Mouse (Mus musculus) thymus, postnatal 0 days (tissue): ENCODE results near the gene Gcgr. TPM values are rescaled to one million over a fixed set of nuclear protein-coding genes. Genes with fewer than 3 reads are reported as not detected.
"Not testable (repeated sequence)": the region's sequence is repeated elsewhere in the genome, so short reads cannot be mapped to it uniquely, and the experiment has no call there.

Experiments used
- DNase-seq: peaks from one replicate; pipeline ENCODE4 v3.0.0-alpha.2; 2015; ENCODE audit warnings: low spot score
- polyA plus RNA-seq: library from polyadenylated mRNA; unstranded; fragments of >200 nt; fragmentation: Nextera tagmentation; extraction: Ambion mirVana; gene quantifications from 2 replicates; pipeline ENCODE4 v1.2.1, GENCODE M21; 2015

The Gcgr gene
- polyA plus RNA-seq, 1 experiment from 2014 or later = 0.18 TPM

DNA sequence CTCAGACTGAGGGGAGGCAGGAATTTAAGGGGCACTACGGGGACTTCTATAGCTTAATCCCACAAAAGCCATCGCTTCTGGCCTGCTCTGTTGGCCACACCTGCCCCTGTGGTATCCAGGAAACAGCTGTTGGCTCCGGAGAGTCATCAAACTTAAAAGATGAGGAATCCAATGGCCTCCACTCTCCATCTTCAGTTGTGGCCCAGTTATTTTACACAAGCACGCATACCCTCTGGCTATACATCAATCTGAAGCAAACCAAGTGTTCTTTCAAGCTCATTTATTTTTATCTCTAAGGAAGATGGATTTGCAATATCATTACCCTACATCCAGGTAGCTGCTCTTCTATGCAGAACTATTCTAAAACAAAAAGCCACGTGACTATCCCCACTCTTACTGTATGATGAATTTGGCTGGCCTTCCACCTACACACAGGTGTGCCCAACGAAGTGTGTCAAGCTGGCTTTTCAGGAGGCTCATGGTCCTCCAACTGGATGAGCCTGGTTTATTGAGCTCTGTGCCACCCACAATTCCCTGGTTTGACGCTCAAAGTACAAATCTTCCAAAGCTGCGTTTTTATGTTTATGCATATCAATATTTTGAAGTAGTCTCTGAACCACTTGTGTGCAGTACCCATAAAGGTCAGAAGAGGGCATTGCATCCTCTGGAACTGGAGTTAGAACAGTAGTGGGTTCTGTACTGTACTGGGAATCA, 51.9 kb downstream of the Gcgr start:
- peak; percentile 57 for DNase-seq

DNA sequence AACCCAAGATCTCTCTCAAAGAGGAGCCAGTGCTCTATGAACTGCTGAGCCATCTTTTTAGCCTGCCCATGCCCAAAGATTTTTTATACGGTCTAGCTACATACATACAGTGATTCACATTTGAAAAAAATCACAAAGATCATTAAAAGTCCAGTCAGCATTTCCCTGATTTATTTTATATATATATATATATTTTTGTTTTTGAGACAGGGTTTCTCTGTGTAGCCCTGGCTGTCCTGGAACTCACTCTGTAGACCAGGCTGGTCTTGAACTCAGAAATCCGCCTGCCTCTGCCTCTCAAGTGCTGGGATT, 52.4 kb downstream of the Gcgr start:
- DNase-seq = not testable (repeated sequence)

DNA sequence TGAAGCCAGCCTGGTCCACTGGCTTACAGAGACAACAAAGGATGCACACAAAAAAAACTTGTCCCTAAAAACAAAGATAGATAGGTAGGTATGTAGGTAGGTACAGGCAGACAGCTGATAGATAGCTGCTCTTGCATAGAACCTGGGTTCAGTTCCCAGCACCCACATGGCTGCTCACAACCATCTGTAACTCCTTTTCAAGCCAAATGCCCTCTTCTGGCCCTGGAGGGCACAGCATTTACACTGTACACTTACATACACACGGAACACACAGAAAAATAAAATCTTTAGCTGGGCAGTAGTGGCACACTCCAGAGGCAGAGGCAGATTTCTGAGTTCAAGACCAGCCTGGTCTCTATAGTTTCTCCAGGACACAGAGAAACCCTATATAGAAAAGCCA, 53.4 kb downstream of the Gcgr start:
- no peak for DNase-seq

DNA sequence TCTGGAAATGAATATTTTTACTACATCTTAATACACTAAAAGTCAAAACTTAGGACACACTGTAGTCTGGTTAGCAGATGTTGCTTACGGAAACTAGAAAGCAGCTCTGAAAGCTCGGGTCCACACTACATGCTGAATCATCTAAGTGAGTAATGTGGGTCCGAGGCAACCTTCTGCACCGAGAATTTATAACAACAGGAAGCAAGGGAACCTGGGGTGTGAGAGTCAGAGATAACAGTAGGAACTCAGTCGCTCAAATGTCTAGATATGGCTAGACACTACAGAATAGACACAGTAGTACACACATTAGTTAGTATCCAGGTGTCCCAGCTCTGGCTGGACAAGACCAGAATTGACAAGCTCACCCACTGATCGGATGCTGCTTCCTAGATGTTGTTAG, 58.0 kb downstream of the Gcgr start:
- DNase-seq = no peak

Other genes with a start within 250 kb of the Gcgr start
- 1,815 and 1,857 TPM in 2 replicates for gene Actg1, start 182.2 kb upstream of the Gcgr start, polyA plus RNA-seq
- 0.46 and 0.59 TPM in 2 replicates for gene Fscn2, start 169.2 kb upstream of the Gcgr start, polyA plus RNA-seq
- gene Faap100, start 151.9 kb upstream of the Gcgr start, polyA plus RNA-seq = 12.8 and 15.9 TPM in 2 replicates
- gene Nploc4, start 93.0 kb upstream of the Gcgr start, polyA plus RNA-seq = 24.8 and 29.3 TPM in 2 replicates
- 1.2 TPM in 2 replicates for gene Tspan10, start 88.1 kb upstream of the Gcgr start, polyA plus RNA-seq
- gene Pde6g, start 77.2 kb upstream of the Gcgr start, polyA plus RNA-seq = 0.14 TPM in 1 of 2 replicates, not detected in the other
- 15.5 and 18.5 TPM in 2 replicates for gene Oxld1, start 72.6 kb upstream of the Gcgr start, polyA plus RNA-seq
- gene Ccdc137, start 72.6 kb upstream of the Gcgr start, polyA plus RNA-seq = 30.0 and 33.3 TPM in 2 replicates
- gene Arl16, start 63.1 kb upstream of the Gcgr start, polyA plus RNA-seq = 34.7 and 36.6 TPM in 2 replicates
- gene Mrpl12, start 46.1 kb upstream of the Gcgr start, polyA plus RNA-seq = 133 and 148 TPM in 2 replicates
- gene Slc25a10, start 38.9 kb upstream of the Gcgr start, polyA plus RNA-seq = 28.6 and 29.4 TPM in 2 replicates
- 179 and 196 TPM in 2 replicates for gene Mcrip1, start 19.0 kb downstream of the Gcgr start, polyA plus RNA-seq
- gene Ppp1r27, start 20.4 kb downstream of the Gcgr start, polyA plus RNA-seq = 13.7 and 17.1 TPM in 2 replicates
- gene P4hb, start 42.6 kb downstream of the Gcgr start, polyA plus RNA-seq = 254 and 290 TPM in 2 replicates
- 553 and 615 TPM in 2 replicates for gene Arhgdia, start 50.9 kb downstream of the Gcgr start, polyA plus RNA-seq
- 571 and 587 TPM in 2 replicates for gene Alyref, start 67.7 kb downstream of the Gcgr start, polyA plus RNA-seq
- 158 and 179 TPM in 2 replicates for gene Anapc11, start 67.7 kb downstream of the Gcgr start, polyA plus RNA-seq
- gene Npb, start 77.8 kb downstream of the Gcgr start, polyA plus RNA-seq = 1.6 and 2.1 TPM in 2 replicates
- 113 and 114 TPM in 2 replicates for gene Pcyt2, start 87.2 kb downstream of the Gcgr start, polyA plus RNA-seq
- gene Sirt7, start 94.5 kb downstream of the Gcgr start, polyA plus RNA-seq = 100 and 108 TPM in 2 replicates
- gene Mafg, start 102.9 kb downstream of the Gcgr start, polyA plus RNA-seq = 16.5 and 18.7 TPM in 2 replicates
- gene Pycr1, start 113.1 kb downstream of the Gcgr start, polyA plus RNA-seq = 1.7 and 2.9 TPM in 2 replicates
- gene Myadml2, start 117.5 kb downstream of the Gcgr start, polyA plus RNA-seq = 0.56 and 0.86 TPM in 2 replicates
- gene Notum, start 130.5 kb downstream of the Gcgr start, polyA plus RNA-seq = 0.18 TPM in 1 of 2 replicates, not detected in the other
- 116 and 120 TPM in 2 replicates for gene Aspscr1, start 142.3 kb downstream of the Gcgr start, polyA plus RNA-seq
- 191 and 212 TPM in 2 replicates for gene Cenpx, start 183.0 kb downstream of the Gcgr start, polyA plus RNA-seq
- gene Lrrc45, start 183.2 kb downstream of the Gcgr start, polyA plus RNA-seq = 32.6 and 33.5 TPM in 2 replicates
- 16.6 and 17.4 TPM in 2 replicates for gene Rac3, start 190.8 kb downstream of the Gcgr start, polyA plus RNA-seq
- 78.7 and 80.4 TPM in 2 replicates for gene Dcxr, start 196.6 kb downstream of the Gcgr start, polyA plus RNA-seq
- gene Cbr2, start 201.4 kb downstream of the Gcgr start, polyA plus RNA-seq = 179 and 229 TPM in 2 replicates
- gene Hmga1b, start 232.1 kb downstream of the Gcgr start, polyA plus RNA-seq = 9.7 and 11.5 TPM in 2 replicates